Mouse (Mus musculus): Measurements from ENCODE around the gene Khdc1b.

- TF ChIP-seq MAX (IDR thresholded peaks at IDR 0.05; ENCODE audit: low read length) (no peak), ZMIZ1 (IDR thresholded peaks at IDR 0.05; ENCODE audit: low read depth, low read length) (no peak), MEF2A (IDR thresholded peaks at IDR 0.05; ENCODE audit: extremely low read depth, insufficient replicate concordance, low read depth, low read length, poor library complexity, severe bottlenecking) (no peak), SMC3 (IDR thresholded peaks at IDR 0.05; ENCODE audit: low read depth, low read length) (no peak), EP300 (IDR thresholded peaks at IDR 0.05; ENCODE audit: low read depth in 1 of 2, low read length in 2 of 2) (no peak), SIN3A (IDR thresholded peaks at IDR 0.05; ENCODE audit: low read length) (no peak), CTCF (IDR thresholded peaks at IDR 0.05 in 2 of 3, conservative IDR thresholded peaks at IDR 0.05 in 1 of 3; ENCODE audit: control insufficient read depth in 1 of 3, insufficient read depth in 1 of 3, low read depth in 2 of 3, low read length in 3 of 3, poor library complexity in 1 of 3, severe bottlenecking in 1 of 3) (no peak), USF2 (IDR thresholded peaks at IDR 0.05; ENCODE audit: borderline replicate concordance in 1 of 2, insufficient read depth in 1 of 2, low read depth in 1 of 2, low read length in 2 of 2) (no peak), ELF1 (IDR thresholded peaks at IDR 0.05; ENCODE audit: low read depth, low read length) (no peak), KAT2A (conservative IDR thresholded peaks at IDR 0.05; ENCODE audit: low read depth, low read length) (no peak), POLR2A (IDR thresholded peaks at IDR 0.05; ENCODE audit: control insufficient read depth in 1 of 2, insufficient read depth in 1 of 2, low read depth in 1 of 2, low read length in 2 of 2, poor library complexity in 1 of 2) (no peak), ZNF384 (IDR thresholded peaks at IDR 0.05; ENCODE audit: low read depth, low read length) (no peak), UBTF (IDR thresholded peaks at IDR 0.05; ENCODE audit: borderline replicate concordance, insufficient read depth, low read depth, low read length) (no peak)
These were observed 28.8 kb downstream of the Khdc1b start for GRCm38 (mm10) chr1:21412197-21412555.

All from MEL (cell line).